Comparison of ENCODE assay signal across 23 mouse cellular contexts in genomic region chr1:185274819-185275545, GRCm38 (mm10). TPM values are rescaled to one million over a fixed set of nuclear protein-coding genes. Genes with fewer than 3 reads are reported as not detected.
DNase-seq lines count a peak whose midpoint lies in the region; ATAC-seq and TF ChIP-seq lines count a peak whose summit lies in the region.
"Had no signal": no experiment of that assay in that cellular context is flagged by ENCODE, and none has a peak within 500 bp of the region (broad histone marks: within the 10 kb centered on the region; RNA-seq: fewer than 3 reads in every experiment).

No protein-coding gene starts in this region.

- H3K4me1 ChIP-seq in embryonic facial prominence, embryonic 13.5 days, result no peaks in the 10 kb centered on the region
- H3K4me1 ChIP-seq in embryonic facial prominence, embryonic 10.5 days, result no peaks in the 10 kb centered on the region
- H3K4me1 ChIP-seq in intestine, embryonic 16.5 days (ENCODE audit: control insufficient read depth, insufficient read depth, low read length), result peaks cover 3% of the 10 kb centered on the region; the same call in 1 of the 2 replicates
- H3K4me1 ChIP-seq in intestine, embryonic 15.5 days (replicated peaks), result no peaks in the 10 kb centered on the region
- H3K4me1 ChIP-seq in lung, postnatal 0 days (ENCODE audit: insufficient read depth, low read depth, low read length), result no peaks in the 10 kb centered on the region
- H3K4me1 ChIP-seq: hindbrain, embryonic 12.5 days; limb, embryonic 15.5 days; liver, embryonic 15.5 days; neural tube, embryonic 15.5 days had no signal

- DNase-seq in embryonic facial prominence, embryonic 10.5 days (ENCODE audit: low spot score), result no peak
- no peak for DNase-seq in lung, postnatal 0 days (ENCODE audit: low spot score)
- DNase-seq in lung, postnatal 10 days, result no peak
- DNase-seq in yolk sac, embryonic 10.5 days (ENCODE audit: low spot score), result peak; percentile 32
- DNase-seq: cerebellum, adult 8-10 months; cerebellum, postnatal 36 days; embryo, embryonic 11 days; gastrocnemius, postnatal 10 days; kidney, postnatal 10 days; left cerebral cortex, postnatal 4 days; thymus, adult 18-20 months; thymus, postnatal 36 days had no signal

- no peak for TF ChIP-seq CTCF in lung, postnatal 0 days (IDR thresholded peaks at IDR 0.05)

- H3K9me3 ChIP-seq in embryonic facial prominence, embryonic 13.5 days, result peaks cover 3% of the 10 kb centered on the region; the same call in 1 of the 2 replicates
- H3K9me3 ChIP-seq in embryonic facial prominence, embryonic 10.5 days, result no peaks in the 10 kb centered on the region
- H3K9me3 ChIP-seq in intestine, embryonic 16.5 days (ENCODE audit: control insufficient read depth, low read length), result no peaks in the 10 kb centered on the region
- H3K9me3 ChIP-seq in intestine, embryonic 15.5 days, result no peaks in the 10 kb centered on the region
- no peaks in the 10 kb centered on the region for H3K9me3 ChIP-seq in lung, postnatal 0 days (ENCODE audit: low read length)
- H3K9me3 ChIP-seq: hindbrain, embryonic 12.5 days; limb, embryonic 15.5 days; liver, embryonic 15.5 days; neural tube, embryonic 15.5 days had no signal

- no peak for TF ChIP-seq EP300 in lung, postnatal 0 days (IDR thresholded peaks at IDR 0.05)

- 83% methylated on average over 5 of the region's 5 CpGs for WGBS in embryonic facial prominence, embryonic 13.5 days
- 85% methylated on average over 5 of the region's 5 CpGs for WGBS in embryonic facial prominence, embryonic 10.5 days
- WGBS in intestine, embryonic 16.5 days, result 80% methylated on average over 5 of the region's 5 CpGs
- 77% methylated on average over 5 of the region's 5 CpGs for WGBS in intestine, embryonic 15.5 days
- 82% methylated on average over 5 of the region's 5 CpGs for WGBS in lung, postnatal 0 days

- peaks cover 83% of the 10 kb centered on the region for H3K36me3 ChIP-seq in embryonic facial prominence, embryonic 13.5 days
- peaks cover 79% of the 10 kb centered on the region for H3K36me3 ChIP-seq in embryonic facial prominence, embryonic 10.5 days (replicated peaks)
- peaks cover 32% of the 10 kb centered on the region for H3K36me3 ChIP-seq in intestine, embryonic 16.5 days (ENCODE audit: control insufficient read depth, insufficient read depth, low read length)
- H3K36me3 ChIP-seq in intestine, embryonic 15.5 days, result peaks cover 38% of the 10 kb centered on the region
- H3K36me3 ChIP-seq in lung, postnatal 0 days (ENCODE audit: insufficient read depth, low read length), result peaks cover 30% of the 10 kb centered on the region

- H3K27ac ChIP-seq in embryonic facial prominence, embryonic 13.5 days, result peak overlapping the region; percentile 51; the same call in 1 of the 2 replicates
- H3K27ac ChIP-seq in embryonic facial prominence, embryonic 10.5 days (replicated peaks), result no peak overlapping the region
- H3K27ac ChIP-seq in intestine, embryonic 16.5 days (ENCODE audit: low read length), result peak overlapping the region; percentile 9; the same call in 1 of the 2 replicates
- no peak overlapping the region for H3K27ac ChIP-seq in intestine, embryonic 15.5 days
- no peak overlapping the region for H3K27ac ChIP-seq in lung, postnatal 0 days (ENCODE audit: low read length)
- H3K27ac ChIP-seq: hindbrain, embryonic 12.5 days; limb, embryonic 15.5 days; liver, embryonic 15.5 days; neural tube, embryonic 15.5 days had no signal

- H3K4me2 ChIP-seq in embryonic facial prominence, embryonic 13.5 days, result no peak overlapping the region
- H3K4me2 ChIP-seq in intestine, embryonic 16.5 days (ENCODE audit: low read depth, low read length), result no peak overlapping the region
- H3K4me2 ChIP-seq in intestine, embryonic 15.5 days (replicated peaks), result no peak overlapping the region
- no peak overlapping the region for H3K4me2 ChIP-seq in lung, postnatal 0 days (replicated peaks; ENCODE audit: low read depth, low read length)
- H3K4me2 ChIP-seq: heart, embryonic 12.5 days; hindbrain, embryonic 12.5 days; limb, embryonic 15.5 days; liver, embryonic 15.5 days; midbrain, embryonic 11.5 days; neural tube, embryonic 15.5 days had no signal

- no peak overlapping the region for H3K4me3 ChIP-seq in embryonic facial prominence, embryonic 13.5 days
- H3K4me3 ChIP-seq in embryonic facial prominence, embryonic 10.5 days, result no peak overlapping the region
- H3K4me3 ChIP-seq in intestine, embryonic 16.5 days (ENCODE audit: low read length), result no peak overlapping the region
- H3K4me3 ChIP-seq in intestine, embryonic 15.5 days (replicated peaks), result no peak overlapping the region
- no peak overlapping the region for H3K4me3 ChIP-seq in lung, postnatal 0 days (ENCODE audit: low read depth, low read length)
- H3K4me3 ChIP-seq: heart, embryonic 12.5 days; hindbrain, embryonic 12.5 days; limb, embryonic 15.5 days; liver, embryonic 15.5 days; neural tube, embryonic 15.5 days had no signal

- ATAC-seq in embryonic facial prominence, embryonic 13.5 days (ENCODE audit: insufficient number of reproducible peaks, insufficient read depth, low FRiP score, low TSS enrichment, low read depth), result no peak
- ATAC-seq in intestine, embryonic 16.5 days, result no peak
- no peak for ATAC-seq in intestine, embryonic 15.5 days
- ATAC-seq in lung, postnatal 0 days, result peak; percentile 17; the same call in 1 of the 2 replicates
- ATAC-seq in activated CD4-positive, CD25-positive, alpha-beta regulatory T cell, adult 4 months, result no peak
- ATAC-seq: forebrain, embryonic 16.5 days had no signal

- no peaks in the 10 kb centered on the region for H3K27me3 ChIP-seq in embryonic facial prominence, embryonic 13.5 days
- H3K27me3 ChIP-seq in embryonic facial prominence, embryonic 10.5 days (replicated peaks; ENCODE audit: low read depth, poor library complexity, severe bottlenecking), result no peaks in the 10 kb centered on the region
- H3K27me3 ChIP-seq in intestine, embryonic 16.5 days (replicated peaks; ENCODE audit: control insufficient read depth, insufficient read depth, low read length), result no peaks in the 10 kb centered on the region
- no peaks in the 10 kb centered on the region for H3K27me3 ChIP-seq in intestine, embryonic 15.5 days (replicated peaks)
- no peaks in the 10 kb centered on the region for H3K27me3 ChIP-seq in lung, postnatal 0 days (replicated peaks; ENCODE audit: insufficient read depth, low read length)
- H3K27me3 ChIP-seq: heart, embryonic 12.5 days; hindbrain, embryonic 12.5 days; limb, embryonic 15.5 days; liver, embryonic 15.5 days; neural tube, embryonic 15.5 days had no signal

- no peak overlapping the region for H3K9ac ChIP-seq in embryonic facial prominence, embryonic 13.5 days
- no peak overlapping the region for H3K9ac ChIP-seq in intestine, embryonic 16.5 days (ENCODE audit: low read depth, low read length)
- no peak overlapping the region for H3K9ac ChIP-seq in intestine, embryonic 15.5 days
- no peak overlapping the region for H3K9ac ChIP-seq in lung, postnatal 0 days (replicated peaks; ENCODE audit: low read depth)
- H3K9ac ChIP-seq: heart, embryonic 12.5 days; hindbrain, embryonic 12.5 days; limb, embryonic 15.5 days; liver, embryonic 15.5 days; neural tube, embryonic 15.5 days had no signal

RNA-seq across cellular contexts. Expression of gene Iars2, which starts 54.2 kb away (rescaled TPM):
- 23.3 and 27.4 TPM in 2 replicates for polyA plus RNA-seq in embryonic facial prominence, embryonic 13.5 days (2015; fragmentation: Nextera tagmentation; extraction: Ambion mirVana)
- polyA plus RNA-seq in embryonic facial prominence, embryonic 10.5 days (2016; fragmentation: Nextera tagmentation; extraction: Ambion mirVana), result 25.0 and 26.9 TPM in 2 replicates
- 86.6 and 109 TPM in 2 replicates for polyA plus RNA-seq in intestine, embryonic 16.5 days (2015; fragmentation: Nextera tagmentation; extraction: Ambion mirVana)
- polyA plus RNA-seq in intestine, embryonic 15.5 days (2015; fragmentation: Nextera tagmentation; extraction: Ambion mirVana), result 61.9 and 66.9 TPM in 2 replicates
- polyA plus RNA-seq in lung, postnatal 0 days (2015; fragmentation: Nextera tagmentation; extraction: Ambion mirVana), result 22.1 and 22.3 TPM in 2 replicates
- 10 to 100 TPM in 1 of 2 experiments, 1 to 10 TPM in 1; 8.7 to 12.1 TPM for polyA plus RNA-seq in activated CD4-positive, CD25-positive, alpha-beta regulatory T cell, adult 4 months (2017; shearing (Covaris generic))

RNA-seq across cellular contexts. Expression of gene Bpnt1, which starts 57.0 kb away (rescaled TPM):
- polyA plus RNA-seq in embryonic facial prominence, embryonic 13.5 days (2015; fragmentation: Nextera tagmentation; extraction: Ambion mirVana), result 21.8 and 23.5 TPM in 2 replicates
- 32.1 and 36.1 TPM in 2 replicates for polyA plus RNA-seq in embryonic facial prominence, embryonic 10.5 days (2016; fragmentation: Nextera tagmentation; extraction: Ambion mirVana)
- polyA plus RNA-seq in intestine, embryonic 16.5 days (2015; fragmentation: Nextera tagmentation; extraction: Ambion mirVana), result 345 and 365 TPM in 2 replicates
- polyA plus RNA-seq in intestine, embryonic 15.5 days (2015; fragmentation: Nextera tagmentation; extraction: Ambion mirVana), result 210 and 233 TPM in 2 replicates
- 30.5 and 32.6 TPM in 2 replicates for polyA plus RNA-seq in lung, postnatal 0 days (2015; fragmentation: Nextera tagmentation; extraction: Ambion mirVana)
- 10 to 100 TPM; 15.7 to 16.7 TPM for polyA plus RNA-seq in activated CD4-positive, CD25-positive, alpha-beta regulatory T cell, adult 4 months (2017; shearing (Covaris generic))

Comparison
In these comparisons a context has a peak if more than half of its experiments do, and no peak if none do; other contexts are left out.
1. H3K27ac ChIP-seq: peak in embryonic facial prominence, embryonic 13.5 days (single experiment) and intestine, embryonic 16.5 days (single experiment); none in embryonic facial prominence, embryonic 10.5 days (single experiment), intestine, embryonic 15.5 days (single experiment) and lung, postnatal 0 days (single experiment).